Mouse (Mus musculus) megakaryocyte progenitor cell, adult 5-6 weeks (primary cell): ENCODE measurements around the gene Coro2b. TPM values are rescaled to one million over a fixed set of nuclear protein-coding genes. Genes with fewer than 3 reads are reported as not detected.

Source experiments
- ATAC-seq: replicated peaks from 2 replicates; pipeline ENCODE4 v1.8.0; 2016; ENCODE audit warnings: mild to moderate bottlenecking, moderate TSS enrichment, inconsistent platforms; ENCODE audit not compliant: poor library complexity
- total RNA-seq, 2 experiments: library from RNA; stranded (forward) in 1 of 2; stranded (reverse) in 1 of 2; fragments of 157-497, 149-512 nt in 1 of 2; fragments of 200-1000 nt in 1 of 2; gene quantifications; 2 replicates each; pipeline versions ENCODE4 v1.2.3 to v1.2.4; 2015 to 2017

Coro2b gene
- total RNA-seq (2015) (0.10 and 0.30 TPM in 2 replicates), total RNA-seq (2017) (not detected in 2 replicates)

DNA sequence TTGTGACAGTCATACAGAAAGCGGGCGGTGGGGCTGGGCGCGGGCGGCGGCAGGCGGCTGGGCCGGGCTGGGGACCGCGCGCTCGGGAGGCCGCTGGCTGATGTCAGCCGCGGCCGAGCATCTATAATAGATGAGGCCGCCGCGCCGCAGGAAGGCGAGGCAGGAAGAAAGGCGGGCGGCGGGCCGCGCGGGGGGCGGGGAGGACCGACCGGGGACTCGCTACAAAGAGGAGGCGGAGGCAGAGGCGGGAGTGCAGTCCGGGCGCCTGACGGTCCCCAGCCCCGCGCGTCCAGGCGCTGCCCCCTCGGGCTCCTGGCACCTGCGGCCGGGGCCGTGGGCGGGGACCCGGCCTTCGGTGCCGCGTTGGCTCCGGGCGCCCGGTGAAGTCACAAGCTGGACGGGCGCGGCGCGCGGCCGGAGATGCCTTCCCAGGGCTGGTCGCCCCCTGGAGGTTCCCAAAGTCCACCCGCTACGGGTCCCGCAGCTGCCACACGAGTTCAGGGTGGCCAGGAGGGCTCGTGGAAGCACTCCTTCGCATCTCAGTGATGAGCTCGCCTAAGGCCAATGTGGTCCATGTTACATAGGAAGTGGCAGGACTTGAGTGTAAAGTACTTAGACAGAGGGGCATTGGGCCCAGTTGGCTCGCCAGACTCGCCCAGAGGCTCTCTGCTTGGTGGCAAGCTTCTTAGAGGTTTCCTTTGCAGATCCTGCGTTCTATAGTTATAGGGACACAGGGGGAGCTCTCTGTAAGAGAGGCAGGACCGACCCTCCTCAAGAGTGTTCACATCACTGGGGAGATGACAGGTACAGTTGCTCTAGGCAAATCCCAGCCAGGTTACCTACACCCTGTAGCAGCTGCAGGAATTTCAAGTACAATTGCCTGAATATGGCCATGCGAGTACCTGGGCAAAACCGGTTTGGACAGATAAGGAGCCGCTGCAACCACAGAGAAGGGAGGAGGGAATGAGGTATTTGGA is at the start of gene Coro2b:
Gene Coro2b, minus strand, starts transcription at position 390 of the 977 bp plus-strand sequence.
- ATAC-seq, result 0 out of 2 replicates have a peak, but pooled peaks have one; percentile 11

DNA sequence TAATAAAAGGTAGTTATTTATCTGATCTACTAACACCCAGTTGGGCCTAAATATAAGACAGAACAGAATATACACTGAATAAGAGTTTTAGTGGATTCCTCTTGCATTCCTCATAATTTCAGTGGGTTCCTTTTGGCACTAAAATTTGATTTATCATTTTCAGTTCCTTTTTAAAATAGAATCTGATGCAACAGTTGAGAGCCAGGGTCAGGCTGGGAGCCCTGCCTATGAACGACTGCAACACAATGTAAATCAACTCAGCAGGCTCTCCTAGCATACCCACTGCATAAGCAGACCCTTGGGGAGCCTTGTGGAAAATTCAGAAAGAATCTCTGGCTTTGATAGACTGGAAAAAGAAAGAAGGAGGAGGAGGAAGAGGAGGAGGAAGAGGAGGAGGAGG is 40.7 kb upstream of the Coro2b start:
- ATAC-seq, result no peak

DNA sequence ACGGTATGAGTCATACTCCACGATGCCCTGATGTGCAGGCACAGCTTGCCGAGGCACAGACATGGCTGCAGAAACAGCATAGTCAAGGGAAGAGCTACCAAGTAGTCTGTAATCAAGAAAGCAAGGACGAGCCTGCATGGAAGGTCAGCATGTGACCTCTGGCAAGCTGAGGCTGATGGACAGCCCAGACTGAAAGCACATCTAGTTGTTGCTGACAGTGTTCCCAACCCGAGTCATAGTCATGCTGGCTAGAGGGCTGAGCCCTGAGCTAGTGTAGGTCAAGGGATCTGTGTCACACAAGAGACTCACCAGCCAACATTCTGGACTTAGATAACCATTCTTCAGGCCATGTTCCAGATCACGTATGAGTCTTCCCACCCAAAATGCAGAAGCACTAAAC is 32.3 kb upstream of the Coro2b start:
- ATAC-seq, result no peak

DNA sequence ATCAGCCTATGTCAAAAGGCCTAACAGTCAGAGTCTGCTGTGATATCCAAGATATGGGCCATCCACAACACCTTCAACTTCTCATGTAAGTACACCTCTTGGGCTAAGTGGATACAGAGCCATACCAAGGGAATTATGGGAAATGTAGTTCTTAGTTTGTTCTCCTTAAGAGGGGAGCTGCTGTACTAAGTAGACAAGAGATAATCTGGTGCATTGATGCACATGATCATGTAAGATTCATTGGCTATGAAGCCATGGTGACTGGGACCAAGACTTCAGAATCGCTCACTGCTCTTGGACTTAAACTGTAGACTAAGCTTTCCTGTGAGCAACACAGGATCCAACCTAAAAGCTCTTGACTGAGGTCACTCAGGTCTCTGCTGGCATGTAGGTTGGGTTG is 31.0 kb upstream of the Coro2b start:
- ATAC-seq, result no peak

DNA sequence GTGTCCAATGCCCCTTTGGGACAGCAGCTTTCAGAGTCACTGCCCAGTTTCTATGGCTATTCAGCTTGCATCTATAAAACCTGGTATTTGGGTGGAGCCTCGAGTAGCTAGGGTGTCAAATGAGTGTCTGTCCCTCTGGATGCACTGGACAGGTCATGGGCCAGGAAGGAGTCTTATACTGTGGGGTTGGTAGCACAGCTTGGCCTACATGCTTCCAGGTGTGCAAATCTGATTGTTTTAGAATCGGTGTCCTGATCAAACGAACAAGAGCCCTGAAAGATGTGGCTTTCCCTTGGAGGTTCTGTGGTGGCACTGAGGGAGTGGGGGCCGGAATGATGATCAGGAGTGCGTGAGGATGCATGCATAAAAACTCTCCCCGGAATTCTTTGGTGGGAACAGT is 25.4 kb upstream of the Coro2b start:
- ATAC-seq, result no peak

DNA sequence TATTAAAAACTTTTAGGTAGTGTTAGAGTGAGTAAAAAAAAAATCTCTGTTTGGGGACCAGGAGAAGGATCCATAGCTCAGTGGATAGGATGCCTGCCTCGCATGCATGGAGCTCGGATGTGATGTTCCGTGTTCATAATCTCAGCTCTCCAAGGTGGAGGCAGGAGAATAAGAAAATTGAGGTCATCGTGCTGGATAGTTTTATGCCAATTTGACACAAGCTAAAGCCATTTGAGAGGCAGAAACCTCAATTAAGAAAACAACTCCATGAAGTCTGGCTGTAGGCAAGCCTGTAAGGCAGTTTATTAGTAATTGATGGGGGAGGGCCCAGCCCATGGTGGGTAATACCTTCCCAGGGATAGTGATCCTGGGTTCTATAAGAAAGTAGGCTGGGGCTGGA is 23.6 kb upstream of the Coro2b start:
- ATAC-seq, result no peak

DNA sequence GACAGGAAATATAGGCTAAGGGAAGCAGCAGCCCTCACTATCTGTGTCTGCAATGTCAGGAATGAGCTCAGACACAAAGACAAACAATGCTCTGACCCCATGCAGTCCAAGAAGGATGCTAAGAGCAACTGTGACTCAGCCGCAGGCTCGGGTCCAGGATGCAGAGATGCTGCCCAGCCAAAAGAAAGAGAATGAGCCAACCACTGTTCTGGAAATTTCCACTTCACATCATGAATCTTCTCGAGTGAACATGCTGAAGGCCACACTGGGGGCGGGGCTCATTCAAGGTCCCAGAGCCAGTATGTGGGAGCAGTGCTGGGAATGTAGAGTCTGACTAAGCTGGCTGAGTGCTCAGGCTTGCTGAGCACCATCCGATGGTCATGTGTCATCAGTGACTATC is 23.2 kb upstream of the Coro2b start:
- no peak for ATAC-seq

DNA sequence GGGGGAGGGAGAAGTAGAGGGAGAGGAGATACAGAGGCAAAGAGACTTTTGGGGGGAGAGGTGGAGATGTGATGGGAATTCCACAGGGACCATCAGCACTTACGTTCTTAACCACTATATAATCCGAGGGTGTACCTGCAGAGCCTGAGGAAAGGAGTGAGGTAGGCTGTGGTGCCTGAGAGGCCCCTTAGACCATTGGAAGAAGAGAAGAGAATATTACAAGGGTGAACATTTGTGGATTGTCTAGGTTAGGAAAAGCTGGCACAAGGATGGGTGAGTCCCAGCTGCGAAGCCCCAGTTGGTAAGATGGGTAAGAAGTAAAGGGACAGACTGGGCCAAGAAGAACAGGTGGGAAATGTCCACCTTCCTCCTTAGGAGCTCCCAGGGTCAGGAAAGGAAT is 22.6 kb upstream of the Coro2b start:
- no peak for ATAC-seq

DNA sequence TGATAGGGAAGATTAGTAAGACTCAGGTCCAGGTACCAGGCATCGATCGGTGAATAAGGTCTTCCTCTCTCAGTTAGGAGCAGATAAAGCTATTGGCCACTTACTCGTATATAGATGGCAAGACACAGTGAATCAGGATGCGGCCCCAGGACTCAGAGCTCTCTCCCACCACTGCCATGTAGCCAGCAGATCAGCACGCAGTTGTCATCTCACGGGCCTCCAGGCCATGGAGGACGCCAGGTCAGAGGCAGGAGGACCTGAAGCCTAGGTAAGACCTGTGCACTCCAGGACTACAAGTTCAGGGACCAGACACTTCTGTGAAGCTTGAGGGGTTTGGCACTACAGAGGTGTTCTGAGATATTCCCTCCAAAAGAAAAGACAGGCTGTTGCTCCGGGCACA is 21.2 kb upstream of the Coro2b start:
- ATAC-seq, result no peak

DNA sequence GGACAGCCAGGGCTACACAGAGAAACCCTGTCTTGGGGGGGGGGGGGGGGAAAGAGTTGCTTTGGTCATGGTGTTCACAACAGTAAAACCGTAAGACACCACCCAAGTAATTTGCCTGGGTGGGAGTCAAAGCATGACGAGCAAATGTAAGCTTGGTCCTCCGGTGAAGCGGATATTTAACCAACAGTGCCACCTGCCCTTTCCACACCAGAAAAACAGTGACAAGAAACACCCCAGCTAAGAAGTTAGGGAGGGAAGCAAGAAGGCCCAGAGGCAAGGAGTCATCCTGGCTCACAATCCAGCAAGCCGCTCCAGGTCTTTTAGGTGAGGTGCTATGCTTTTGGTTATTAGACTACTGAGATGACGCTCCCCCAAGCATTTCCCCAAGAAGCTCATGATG is 19.9 kb upstream of the Coro2b start:
- ATAC-seq, result no peak

DNA sequence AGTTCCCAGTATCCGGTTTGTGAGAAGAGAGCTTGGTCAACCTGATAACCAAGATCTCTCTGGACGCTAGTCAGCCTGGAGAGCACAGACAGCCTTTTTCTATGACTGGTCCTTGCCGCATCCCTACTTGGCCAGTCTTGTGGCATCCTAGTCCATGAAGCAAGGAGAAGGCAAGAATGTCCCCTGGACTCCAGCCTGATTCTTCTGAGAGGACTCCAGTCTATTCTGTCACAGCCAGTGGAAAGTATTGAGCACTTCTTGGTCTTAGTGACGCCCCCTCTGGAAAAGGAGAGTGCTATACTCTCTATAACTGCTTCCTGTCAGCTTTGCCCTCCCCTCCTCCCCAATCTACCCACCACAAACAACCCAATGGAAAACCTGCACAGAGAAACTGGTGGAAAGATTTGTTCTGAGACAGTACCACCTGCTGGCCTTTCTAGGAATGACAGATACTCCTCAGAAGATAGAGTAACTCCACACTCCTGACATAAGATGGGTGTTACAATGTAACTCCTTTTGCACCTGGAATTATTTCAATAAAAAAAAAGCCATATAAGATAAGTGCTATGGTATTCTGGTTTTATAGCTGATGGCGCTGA is 18.5 kb upstream of the Coro2b start:
- ATAC-seq, result peak; percentile 62

DNA sequence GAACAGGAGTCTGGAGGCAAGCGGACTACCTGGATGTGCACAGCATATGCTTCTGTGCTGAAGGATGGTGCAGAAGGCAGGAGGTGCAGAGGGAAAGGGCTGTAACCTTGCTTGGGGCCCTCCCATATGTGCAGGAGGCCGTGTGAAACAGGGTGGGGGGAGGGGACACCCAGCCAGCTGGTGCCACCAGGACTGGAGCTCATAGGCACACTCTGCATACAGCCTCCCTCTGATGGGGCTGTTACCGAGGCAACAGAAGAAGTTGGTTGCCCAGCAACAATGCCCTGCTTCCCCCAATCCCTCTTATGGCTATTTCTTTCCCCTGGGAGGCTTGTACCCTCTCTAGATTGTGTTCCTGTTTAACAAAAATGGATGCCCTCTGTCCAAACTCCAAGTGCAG is 17.8 kb upstream of the Coro2b start:
- no peak for ATAC-seq

DNA sequence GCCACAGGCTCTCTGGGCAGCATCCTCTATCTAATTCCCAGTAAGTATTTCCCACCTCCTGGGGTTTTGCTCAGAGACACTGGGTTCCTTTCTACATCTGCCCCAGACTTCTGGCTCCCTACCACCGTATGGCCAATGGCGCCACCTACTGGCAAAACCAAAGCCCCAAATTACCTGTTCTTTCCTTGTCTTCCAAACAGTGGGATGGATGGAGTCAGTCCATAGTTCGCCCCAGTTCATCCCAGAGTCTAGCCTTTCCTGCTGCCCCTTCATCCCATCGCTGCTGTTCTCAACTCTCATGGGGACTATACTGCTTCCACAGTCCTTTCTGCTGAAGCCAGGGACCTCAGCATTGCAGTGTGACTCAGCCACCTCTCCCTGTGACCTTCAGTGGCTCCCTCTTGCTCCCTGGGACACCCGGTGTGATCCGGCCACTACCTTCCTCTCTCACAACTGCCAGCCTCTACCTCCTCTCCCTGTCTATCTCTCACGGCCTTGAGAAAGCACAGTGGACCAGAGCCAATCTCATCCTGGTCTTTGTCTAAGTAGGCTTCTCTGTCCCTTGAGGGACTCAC is 16.6 kb upstream of the Coro2b start:
- ATAC-seq, result 0 out of 2 replicates have a peak, but pooled peaks have one; percentile 19

DNA sequence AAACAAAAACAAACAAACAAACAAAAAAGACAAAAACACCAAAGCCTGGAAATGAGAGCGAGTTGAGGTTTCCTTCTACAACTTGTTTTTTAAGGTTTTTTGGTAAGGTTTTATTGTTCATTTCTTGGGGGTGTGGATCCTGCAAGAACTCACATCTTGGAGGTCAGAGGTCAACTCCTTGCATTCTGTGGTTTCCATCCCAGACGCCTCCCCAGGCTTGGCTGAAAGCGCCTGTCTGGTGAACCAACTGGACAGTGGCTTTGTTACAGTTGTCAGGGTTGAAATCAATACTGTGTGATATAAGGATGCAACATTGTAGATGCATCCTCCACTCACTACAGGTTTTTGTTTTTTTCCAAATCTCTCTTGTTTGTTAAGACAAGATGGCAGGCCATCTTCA is 14.7 kb upstream of the Coro2b start:
- ATAC-seq, result no peak

DNA sequence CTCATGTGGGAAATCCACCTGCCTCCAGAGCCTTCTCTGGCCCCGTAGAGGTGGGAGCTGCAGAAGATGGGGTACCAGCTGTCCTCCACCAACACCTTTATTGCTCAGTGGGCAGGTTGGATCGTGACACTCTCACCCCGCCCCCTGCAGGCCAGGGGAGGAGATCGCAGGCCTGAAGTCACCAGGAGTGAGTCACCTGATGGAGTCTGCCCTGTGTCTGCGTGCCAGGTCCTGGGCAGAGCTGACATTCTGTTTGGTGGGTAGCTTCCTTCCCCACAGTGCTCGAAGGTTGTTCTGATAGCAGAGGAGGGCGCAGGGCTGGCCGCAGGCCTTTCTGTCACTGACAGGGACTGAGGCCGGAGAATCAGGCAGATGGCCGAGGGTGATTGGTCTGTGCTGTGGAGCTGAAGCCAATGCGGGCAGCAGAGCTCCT is 13.8 kb upstream of the Coro2b start:
- peak; percentile 77 for ATAC-seq

DNA sequence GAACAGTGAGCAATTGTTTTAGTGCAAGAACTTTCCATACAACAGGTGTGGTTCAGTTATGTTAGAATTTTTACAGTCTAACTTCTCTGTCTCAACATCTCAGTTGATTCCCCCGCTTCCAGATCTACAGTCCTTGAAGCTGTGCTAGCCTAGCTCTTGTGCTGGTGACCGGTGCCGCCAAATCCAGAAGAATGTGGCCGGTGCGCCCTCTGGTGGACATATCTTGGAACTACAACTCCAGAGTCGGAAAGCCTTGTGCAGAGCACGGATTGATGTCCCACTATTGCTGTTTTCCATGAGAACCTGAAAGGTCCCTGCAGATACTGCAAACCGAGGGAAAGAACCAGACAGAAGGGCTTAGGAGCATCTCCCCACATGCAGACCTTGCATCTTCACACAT is 13.0 kb upstream of the Coro2b start:
- ATAC-seq, result peak; percentile 73

DNA sequence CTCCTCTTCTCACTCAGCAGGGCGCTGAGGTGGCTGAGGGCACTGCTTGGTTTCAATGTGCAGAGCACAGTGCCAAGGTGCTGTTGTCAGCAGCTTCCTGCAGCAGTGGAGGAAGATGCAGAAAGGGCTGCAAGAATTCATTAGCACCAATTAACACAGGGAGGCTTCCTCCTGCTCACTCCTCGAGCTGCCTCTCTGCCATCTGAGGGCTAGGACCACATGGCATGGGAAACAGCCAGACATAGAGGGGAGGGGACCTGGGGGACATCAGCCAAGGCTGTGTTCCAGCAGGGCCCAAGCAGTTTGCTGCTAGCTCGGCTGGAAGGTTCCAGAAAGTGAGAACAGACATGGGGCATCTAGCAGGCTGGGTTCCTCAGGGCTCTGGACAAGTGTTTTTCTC is 10.6 kb upstream of the Coro2b start:
- ATAC-seq, result no peak

DNA sequence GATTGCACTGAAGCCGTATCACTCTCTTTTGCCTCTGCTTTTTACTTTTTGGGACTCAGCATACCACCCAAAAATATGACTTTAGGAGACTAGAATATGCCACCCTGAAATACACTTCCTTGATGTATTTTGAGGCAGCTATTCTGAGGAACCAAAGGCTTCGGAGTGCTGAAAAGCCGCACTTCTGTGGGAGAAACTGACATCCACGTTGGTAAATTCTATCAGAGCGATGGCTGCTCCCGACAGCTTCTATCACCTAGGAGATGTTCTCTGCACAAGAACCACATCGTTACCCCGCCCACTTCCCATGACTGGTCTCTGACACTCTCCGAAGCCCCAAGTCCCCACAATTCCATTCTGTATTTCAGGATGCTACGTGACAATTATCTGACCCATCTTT is 8.0 kb upstream of the Coro2b start:
- ATAC-seq, result no peak

DNA sequence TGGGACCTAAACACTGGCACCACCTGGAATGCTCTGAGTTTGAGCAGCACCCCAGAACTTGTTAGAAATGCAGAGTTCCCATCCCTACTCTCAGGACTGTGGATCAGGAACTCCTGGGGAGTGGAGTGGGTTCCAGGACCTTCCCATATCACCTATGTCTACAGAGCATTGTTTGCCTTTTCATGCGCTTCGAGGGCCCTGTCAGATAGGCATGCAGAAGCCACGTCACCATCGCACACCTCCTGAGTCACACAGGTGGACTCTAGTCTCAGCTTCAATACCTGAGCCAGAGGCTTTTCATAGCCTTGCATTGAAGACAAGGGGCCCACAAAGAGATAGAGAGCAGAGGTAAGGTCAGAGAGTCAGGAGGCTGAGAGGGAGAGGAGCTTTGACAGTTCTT is 7.0 kb upstream of the Coro2b start:
- ATAC-seq, result no peak

DNA sequence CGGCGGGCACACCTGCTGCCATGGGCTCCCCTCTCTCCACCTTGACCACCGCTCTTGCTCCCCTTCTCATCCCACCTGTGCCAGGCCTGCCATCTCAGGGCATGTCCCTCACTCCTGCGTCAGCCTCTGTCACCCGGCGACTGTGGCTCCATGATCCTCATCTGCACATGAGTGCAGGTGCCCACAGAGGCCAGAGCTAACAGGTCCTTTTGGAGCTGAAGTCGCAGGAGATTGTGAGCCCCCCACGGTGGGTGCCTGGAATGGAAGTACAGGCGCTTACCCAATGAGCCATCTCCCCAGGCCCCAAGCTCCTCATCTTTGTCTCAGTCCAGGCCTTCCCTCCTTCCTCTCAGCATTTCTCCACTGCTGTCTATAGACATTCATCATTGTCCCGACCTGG is 4.8 kb upstream of the Coro2b start:
- no peak for ATAC-seq

DNA sequence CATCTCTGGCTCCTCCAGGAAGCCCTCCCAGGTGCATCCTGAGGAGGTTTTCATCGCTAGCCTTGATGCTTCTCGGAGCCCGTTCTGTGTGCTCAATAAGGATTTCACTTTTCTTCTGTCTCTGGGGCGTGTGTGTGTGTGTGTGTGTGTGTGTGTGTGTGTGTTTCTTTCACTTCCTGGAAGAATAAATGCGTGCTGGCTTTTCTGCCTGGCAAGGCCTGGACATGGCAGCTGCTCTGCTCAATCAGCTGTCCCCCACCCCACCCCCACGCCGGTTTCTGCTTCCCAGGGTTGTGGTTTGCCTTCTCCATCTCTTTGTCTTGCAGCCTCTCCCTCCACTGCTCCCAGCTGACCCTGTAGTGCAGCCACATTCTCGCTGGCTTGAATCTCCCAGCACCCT is 4.3 kb upstream of the Coro2b start:
- no peak for ATAC-seq

DNA sequence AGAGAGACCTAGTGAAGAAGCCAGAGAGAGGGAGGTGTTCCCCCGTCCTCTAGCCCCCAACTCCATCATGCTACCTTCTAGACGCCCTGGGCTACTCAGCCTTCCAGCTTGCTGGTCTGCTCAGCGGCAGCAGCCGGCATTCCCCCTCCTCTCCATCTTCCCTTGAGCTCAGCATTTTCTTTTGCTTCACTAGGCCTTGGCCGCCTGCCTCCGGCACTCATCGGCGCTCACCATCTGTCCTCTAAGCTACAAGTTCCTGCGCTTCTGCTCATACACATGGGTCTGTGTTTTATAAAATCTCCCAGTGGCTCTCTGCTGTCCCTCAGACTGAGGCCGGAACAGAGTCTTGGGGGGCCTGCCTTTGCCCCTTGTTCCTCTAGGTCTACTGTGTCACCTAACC is 3.9 kb upstream of the Coro2b start:
- ATAC-seq, result no peak
